Mouse (Mus musculus): Measurements from ENCODE around the gene Sarnp. TPM values are rescaled to one million over a fixed set of nuclear protein-coding genes. Genes with fewer than 3 reads are reported as not detected.

The Sarnp gene
- polyA plus RNA-seq, 1 experiment = 9.9 TPM

DNA sequence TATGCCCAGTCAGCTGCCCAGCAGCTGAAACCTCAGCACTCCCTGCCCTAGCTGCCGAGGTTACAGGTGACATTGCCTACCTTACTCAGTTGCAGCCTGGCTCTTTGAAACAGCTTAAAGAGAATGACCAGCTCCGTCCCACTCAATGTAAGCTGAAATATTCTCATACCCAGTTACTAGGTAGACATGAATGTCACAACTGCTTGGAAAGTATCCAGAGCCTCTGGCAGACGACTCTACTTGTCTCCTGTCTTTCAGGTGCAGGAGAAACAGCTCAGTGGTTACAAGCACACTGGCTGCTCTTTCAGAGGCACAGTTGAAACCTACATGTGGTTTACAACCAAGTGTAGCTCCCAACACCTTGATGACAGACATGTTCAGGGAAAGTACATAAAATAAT, 53.2 kb downstream of the Sarnp start:
- Histone ChIP-seq H3K4me3 (replicated peaks; ENCODE audit: extremely low read depth, low read depth, low read length) (no peak overlapping the region), H3K4me1 (ENCODE audit: control insufficient read depth, insufficient read depth, low read length) (no peaks in the 10 kb centered on the region)
- WGBS = 68% methylated on average over 3 of the region's 3 CpGs
- DNase-seq = no peak
- TF ChIP-seq CTCF (IDR thresholded peaks at IDR 0.05; ENCODE audit: insufficient read depth, low read length) (no peak), POLR2A (IDR thresholded peaks at IDR 0.05; ENCODE audit: borderline replicate concordance, extremely low read depth, low read depth, low read length) (no peak)

DNA sequence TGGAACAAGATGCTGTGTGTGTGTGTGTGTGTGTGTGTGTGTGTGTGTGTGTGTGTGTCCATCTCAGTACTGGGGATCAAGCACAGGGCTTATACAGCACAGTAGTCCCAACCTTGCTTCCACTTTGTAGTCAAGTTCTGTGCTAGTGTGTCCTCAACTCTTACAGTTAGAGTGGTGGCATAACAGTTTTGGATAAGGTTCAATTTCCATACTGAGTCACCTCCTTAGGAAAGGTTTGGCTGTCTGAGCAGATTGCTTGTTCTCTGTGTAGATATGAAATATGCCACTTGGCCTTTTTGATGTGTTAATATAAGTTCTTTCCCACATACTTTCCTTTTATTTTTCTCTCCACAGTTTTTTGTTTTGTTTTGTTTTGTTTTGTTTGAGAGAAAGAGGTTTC, 61.2 kb downstream of the Sarnp start:
- DNase-seq = no peak
- TF ChIP-seq CTCF (IDR thresholded peaks at IDR 0.05; ENCODE audit: insufficient read depth, low read length) (no peak), POLR2A (IDR thresholded peaks at IDR 0.05; ENCODE audit: borderline replicate concordance, extremely low read depth, low read depth, low read length) (no peak)
- H3K4me3 ChIP-seq (replicated peaks; ENCODE audit: extremely low read depth, low read depth, low read length) = no peak overlapping the region
- no peaks in the 10 kb centered on the region for H3K4me1 ChIP-seq (ENCODE audit: control insufficient read depth, insufficient read depth, low read length)

DNA sequence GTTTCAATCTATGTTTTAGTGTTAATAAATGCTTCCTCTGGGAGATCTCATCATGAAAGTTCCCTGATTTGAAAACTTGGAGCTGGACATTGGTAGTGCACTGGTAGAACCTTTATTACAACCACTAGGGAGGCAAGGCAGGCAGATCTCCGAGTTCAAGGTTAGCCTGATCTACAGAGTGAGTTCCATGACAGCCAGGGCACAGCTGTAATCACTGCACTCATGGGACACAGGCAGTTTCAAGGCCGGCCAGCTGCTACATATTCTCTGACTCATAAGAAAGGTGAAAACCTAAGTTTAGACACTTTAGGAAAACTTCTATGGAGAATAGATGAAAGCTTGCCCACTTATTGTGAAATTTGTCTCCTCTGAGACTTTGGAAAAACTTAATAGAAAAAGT, 61.7 kb downstream of the Sarnp start:
- no peak for DNase-seq
- Histone ChIP-seq H3K4me3 (replicated peaks; ENCODE audit: extremely low read depth, low read depth, low read length) (no peak overlapping the region), H3K4me1 (ENCODE audit: control insufficient read depth, insufficient read depth, low read length) (no peaks in the 10 kb centered on the region)
- no peak for TF ChIP-seq CTCF (IDR thresholded peaks at IDR 0.05; ENCODE audit: insufficient read depth, low read length)
- no peak for TF ChIP-seq POLR2A (IDR thresholded peaks at IDR 0.05; ENCODE audit: borderline replicate concordance, extremely low read depth, low read depth, low read length)
- 76% methylated on average over 2 of the region's 2 CpGs for WGBS

DNA sequence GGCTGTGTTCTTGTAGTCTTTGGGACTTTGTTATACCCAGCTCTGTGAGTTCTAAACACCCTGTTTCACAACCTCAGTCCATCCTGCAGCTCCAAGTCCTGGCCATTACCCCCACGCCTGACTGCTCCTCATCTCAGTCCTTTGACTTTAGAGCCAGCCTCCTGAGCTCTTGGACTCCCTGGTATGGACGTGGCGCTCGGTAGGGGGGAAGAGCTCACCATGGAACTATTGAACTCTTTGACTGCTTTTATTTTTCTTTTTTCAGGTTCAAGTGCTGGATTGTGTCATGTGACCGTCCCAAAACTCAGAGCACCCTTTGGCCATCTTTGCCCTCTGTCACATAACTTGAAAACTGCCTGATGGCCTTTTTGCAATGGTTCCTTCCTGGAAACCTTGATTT, 64.9 kb downstream of the Sarnp start:
- no peak overlapping the region for H3K4me3 ChIP-seq (replicated peaks; ENCODE audit: extremely low read depth, low read depth, low read length)
- DNase-seq = no peak
- TF ChIP-seq POLR2A (IDR thresholded peaks at IDR 0.05; ENCODE audit: borderline replicate concordance, extremely low read depth, low read depth, low read length) (no peak), CTCF (IDR thresholded peaks at IDR 0.05; ENCODE audit: insufficient read depth, low read length) (no peak)
- 86% methylated on average over 5 of the region's 5 CpGs for WGBS
- H3K4me1 ChIP-seq (ENCODE audit: control insufficient read depth, insufficient read depth, low read length) = no peaks in the 10 kb centered on the region

DNA sequence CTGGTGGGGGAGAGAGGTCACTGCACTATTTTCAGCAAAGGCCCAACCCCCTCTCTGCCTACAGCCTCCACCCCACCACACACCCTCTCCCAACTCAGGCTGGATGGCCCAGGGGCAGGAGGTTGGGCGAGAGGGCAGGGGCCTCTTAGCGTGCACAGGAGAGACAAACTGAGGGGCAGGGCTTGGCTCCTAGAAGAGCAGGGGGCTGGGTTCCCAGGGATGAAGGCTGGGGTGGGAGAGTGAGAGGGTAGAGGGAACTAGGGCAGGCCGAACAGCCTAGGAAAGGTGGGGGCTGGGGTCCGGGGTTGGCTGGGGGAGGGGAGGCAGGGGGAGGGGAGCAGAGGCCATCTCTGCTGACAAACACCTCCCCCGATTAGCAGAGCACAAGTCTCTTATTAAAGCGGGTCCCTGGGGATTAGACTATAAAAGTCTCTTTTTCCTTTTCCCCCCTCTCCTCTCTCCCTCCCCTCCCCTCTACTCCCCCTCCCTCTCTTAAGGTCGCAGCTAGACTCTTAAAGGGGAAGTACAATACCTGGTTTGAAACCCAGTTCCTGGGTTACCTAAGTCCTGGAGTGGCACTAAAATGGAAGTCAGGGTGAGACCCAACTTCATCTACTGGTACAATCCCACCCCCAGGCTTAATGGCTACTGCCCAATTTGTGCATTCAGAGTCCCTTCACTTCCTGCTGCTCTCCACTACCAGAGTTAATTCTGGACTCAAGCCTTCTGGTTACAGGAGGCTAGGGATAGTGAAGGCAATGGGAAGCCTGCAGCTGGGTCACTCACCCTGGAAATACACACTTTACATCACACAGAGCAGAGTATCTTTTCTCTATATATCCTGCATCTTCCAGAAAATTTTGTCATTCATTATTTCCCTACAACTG, 72.1 kb downstream of the Sarnp start:
- Histone ChIP-seq H3K4me3 (replicated peaks; ENCODE audit: extremely low read depth, low read depth, low read length) (no peak overlapping the region), H3K4me1 (ENCODE audit: control insufficient read depth, insufficient read depth, low read length) (peaks cover 6% of the 10 kb centered on the region; the same call in 1 of the 2 replicates)
- DNase-seq = no peak
- 19% methylated on average over 7 of the region's 7 CpGs for WGBS
- TF ChIP-seq POLR2A (IDR thresholded peaks at IDR 0.05; ENCODE audit: borderline replicate concordance, extremely low read depth, low read depth, low read length) (no peak), CTCF (IDR thresholded peaks at IDR 0.05; ENCODE audit: insufficient read depth, low read length) (no peak)

DNA sequence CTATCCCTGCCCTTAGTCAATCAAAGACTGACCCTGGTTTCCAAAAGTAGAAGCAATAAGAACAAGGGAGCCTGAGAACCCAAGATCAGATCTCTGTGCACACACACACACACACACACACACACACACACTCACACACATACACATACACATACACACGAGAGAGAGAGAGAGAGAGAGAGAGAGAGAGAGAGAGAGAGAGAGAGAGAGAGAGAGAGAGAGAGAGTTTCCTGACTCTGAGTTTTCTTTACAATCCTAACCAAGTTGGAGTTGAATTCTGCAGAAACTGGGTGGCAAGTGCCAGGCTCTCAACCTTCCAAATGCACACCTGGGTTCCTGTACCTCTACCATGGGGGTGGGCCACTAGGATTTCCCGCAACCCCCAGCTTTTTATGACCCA, 72.7 kb downstream of the Sarnp start:
- H3K4me1 ChIP-seq (ENCODE audit: control insufficient read depth, insufficient read depth, low read length) = peaks cover 6% of the 10 kb centered on the region; the same call in 1 of the 2 replicates
- no peak overlapping the region for H3K4me3 ChIP-seq (replicated peaks; ENCODE audit: extremely low read depth, low read depth, low read length)
- TF ChIP-seq CTCF (IDR thresholded peaks at IDR 0.05; ENCODE audit: insufficient read depth, low read length) (no peak), POLR2A (IDR thresholded peaks at IDR 0.05; ENCODE audit: borderline replicate concordance, extremely low read depth, low read depth, low read length) (no peak)
- 54% methylated on average over 2 of the region's 2 CpGs for WGBS
- DNase-seq = no peak

DNA sequence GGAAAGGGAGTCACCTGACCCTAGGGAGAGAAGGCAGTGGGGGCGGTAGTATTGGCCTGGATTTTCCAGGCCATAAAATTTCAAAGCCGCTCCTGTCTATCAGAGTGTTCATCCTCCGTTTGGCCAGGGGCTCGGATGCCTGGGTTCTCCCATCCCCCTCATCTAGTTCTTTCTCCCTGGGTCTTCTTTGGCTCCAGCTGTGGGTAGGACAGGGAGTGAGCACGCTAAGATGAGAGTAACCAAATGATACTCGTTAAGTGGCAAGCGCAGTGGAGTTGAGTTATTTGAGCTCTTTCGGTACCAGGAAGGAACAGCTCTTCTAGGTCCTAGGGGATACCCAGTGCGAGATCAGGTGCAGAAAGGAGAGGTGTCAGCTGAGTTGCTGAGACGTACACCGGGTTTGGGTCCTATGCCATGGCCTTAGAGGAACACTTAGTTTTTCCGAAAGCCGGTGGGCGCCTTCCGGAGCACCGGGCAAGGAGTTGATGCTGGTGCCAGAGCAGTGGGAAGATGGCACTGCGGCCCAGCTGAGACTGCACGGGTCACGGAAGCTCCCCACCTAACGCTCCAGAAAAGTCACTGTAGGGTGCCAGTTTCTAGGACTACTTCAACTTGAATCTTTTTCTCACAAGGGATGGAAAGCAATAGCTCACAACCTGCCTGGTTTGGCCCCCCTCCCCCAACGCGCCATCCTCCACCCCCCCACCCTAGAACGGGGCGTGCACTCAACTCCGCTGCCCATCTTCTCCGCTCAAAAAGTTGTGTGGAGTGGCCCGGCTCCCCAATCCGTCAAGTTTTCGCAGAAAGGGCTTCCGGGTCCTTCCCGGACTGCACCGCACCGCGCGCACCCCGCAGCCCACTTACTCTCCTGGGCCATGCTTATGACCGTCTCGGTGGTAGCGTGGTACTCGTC, 73.5 kb downstream of the Sarnp start:
- H3K4me3 ChIP-seq (replicated peaks; ENCODE audit: extremely low read depth, low read depth, low read length) = peak overlapping the region; percentile 50
- TF ChIP-seq POLR2A (IDR thresholded peaks at IDR 0.05; ENCODE audit: borderline replicate concordance, extremely low read depth, low read depth, low read length) (no peak), CTCF (IDR thresholded peaks at IDR 0.05; ENCODE audit: insufficient read depth, low read length) (no peak)
- peaks cover 6% of the 10 kb centered on the region; the same call in 1 of the 2 replicates for H3K4me1 ChIP-seq (ENCODE audit: control insufficient read depth, insufficient read depth, low read length)
- WGBS = 4% methylated on average over 40 of the region's 40 CpGs
- no peak for DNase-seq

DNA sequence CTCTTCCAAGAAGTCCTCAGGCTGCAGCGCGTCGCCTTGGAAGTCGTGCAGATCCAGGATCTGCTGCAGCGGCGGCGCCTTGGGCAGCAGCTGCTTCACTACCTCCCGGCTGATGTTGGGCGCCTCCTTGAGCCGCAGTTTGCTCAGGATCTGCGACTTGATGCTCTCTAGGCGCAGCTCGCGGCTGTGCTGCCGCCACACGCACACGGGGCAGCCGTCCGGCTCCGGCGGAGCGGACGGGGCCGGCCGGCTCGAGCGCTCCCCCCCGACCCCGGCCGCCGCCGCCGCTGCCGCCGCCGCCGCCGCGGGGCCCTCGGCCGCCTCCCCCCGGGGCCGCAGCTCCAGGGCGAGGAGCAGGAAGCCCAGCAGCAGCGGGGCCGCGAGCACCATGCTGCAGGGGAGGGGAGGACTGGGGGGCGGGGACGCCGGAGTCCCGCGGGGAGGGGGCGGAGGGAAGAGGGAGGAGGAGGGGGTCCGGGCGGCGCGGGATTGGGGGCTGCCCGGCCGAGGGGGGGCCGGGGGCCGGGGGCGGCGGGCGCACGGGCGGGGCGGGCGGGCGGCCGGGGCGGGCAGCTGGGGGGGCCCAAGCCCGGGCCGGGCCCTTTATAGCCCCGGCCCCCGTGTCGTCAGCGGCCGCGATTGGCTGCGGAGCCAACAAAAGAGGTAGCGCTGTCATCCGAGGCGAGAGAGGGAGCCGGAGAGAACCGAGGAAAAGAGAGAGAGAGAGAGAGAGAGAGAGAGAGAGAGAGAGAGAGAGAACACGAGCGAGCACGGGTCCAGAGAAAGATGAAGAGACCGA, 74.4 kb downstream of the Sarnp start, which contains the start of gene Gdf11:
Gdf11 (minus strand) TSS at position 423 of the 799 bp plus-strand sequence.
- H3K4me3 ChIP-seq (replicated peaks; ENCODE audit: extremely low read depth, low read depth, low read length) = peak within 1 kb of the TSS; percentile 50
- peak; percentile 36 for DNase-seq
- TF ChIP-seq POLR2A (IDR thresholded peaks at IDR 0.05; ENCODE audit: borderline replicate concordance, extremely low read depth, low read depth, low read length) = no peak
- TF ChIP-seq CTCF (IDR thresholded peaks at IDR 0.05; ENCODE audit: insufficient read depth, low read length) = no peak
- WGBS = under 1% methylated on average over 55 of the region's 89 CpGs
- H3K4me1 ChIP-seq (ENCODE audit: control insufficient read depth, insufficient read depth, low read length) = peaks cover 6% of the 10 kb centered on the region; the same call in 1 of the 2 replicates

DNA sequence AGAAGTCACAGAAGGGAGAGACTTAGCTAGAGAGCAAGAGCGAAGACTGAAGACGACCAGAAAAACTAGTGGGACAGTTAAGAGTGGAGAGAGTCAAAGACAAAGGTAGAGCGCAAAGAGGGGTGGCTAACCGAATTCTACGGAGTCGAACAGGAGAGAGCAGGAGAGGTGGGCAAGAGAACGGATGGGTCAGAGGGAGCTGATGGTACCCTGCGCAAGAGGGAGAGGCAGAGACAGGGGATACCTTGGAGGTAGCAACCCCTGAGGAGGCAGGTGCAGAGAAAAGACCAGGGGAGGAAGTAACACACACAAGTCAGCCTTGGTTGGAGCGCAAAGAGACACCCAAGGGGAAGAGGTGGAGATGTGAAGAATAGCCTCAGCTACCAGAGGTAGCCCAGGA, 75.1 kb downstream of the Sarnp start:
- TF ChIP-seq POLR2A (IDR thresholded peaks at IDR 0.05; ENCODE audit: borderline replicate concordance, extremely low read depth, low read depth, low read length) = no peak
- no peak for TF ChIP-seq CTCF (IDR thresholded peaks at IDR 0.05; ENCODE audit: insufficient read depth, low read length)
- Histone ChIP-seq H3K4me3 (replicated peaks; ENCODE audit: extremely low read depth, low read depth, low read length) (peak overlapping the region; percentile 48), H3K4me1 (ENCODE audit: control insufficient read depth, insufficient read depth, low read length) (peaks cover 6% of the 10 kb centered on the region; the same call in 1 of the 2 replicates)
- 7% methylated on average over 9 of the region's 9 CpGs for WGBS
- no peak for DNase-seq

All from lung, adult 2 months (tissue).